Mouse (Mus musculus): ENCODE results near the gene Hic1. TPM values are rescaled to one million over a fixed set of nuclear protein-coding genes. Genes with fewer than 3 reads are reported as not detected.

Hic1 gene
- polyA plus RNA-seq, 1 experiment from 2014 or later, result 26.9 TPM

DNA sequence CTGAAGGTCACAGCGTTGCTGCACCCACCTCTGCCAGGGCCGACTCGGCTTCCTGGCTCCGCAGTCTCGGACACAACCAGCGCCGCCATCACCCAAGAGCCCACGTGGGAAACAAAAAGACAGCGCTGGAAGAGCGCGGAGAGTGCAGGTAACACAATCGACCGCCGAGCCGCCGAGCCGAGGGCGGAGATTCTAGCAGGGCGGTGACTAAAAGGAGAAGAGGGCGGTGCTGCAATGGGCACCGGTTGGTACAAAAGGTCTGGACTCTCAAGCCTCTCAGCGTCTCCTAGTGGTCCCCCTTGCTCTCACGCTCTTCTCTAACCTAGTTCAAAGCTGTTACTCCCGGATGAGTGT lies 21.0 kb upstream of the Hic1 start:
- Histone ChIP-seq H3K9ac (ENCODE audit: low read depth, low read length) (peak overlapping the region; percentile 69), H3K4me3 (replicated peaks; ENCODE audit: low read depth, low read length) (peak overlapping the region; percentile 85), H3K9me3 (replicated peaks; ENCODE audit: low read length) (no peaks in the 10 kb centered on the region), H3K36me3 (ENCODE audit: insufficient read depth, low read length) (no peaks in the 10 kb centered on the region), H3K4me1 (replicated peaks; ENCODE audit: insufficient read depth, low read length) (peaks cover 23% of the 10 kb centered on the region; the same call in 1 of the 2 replicates), H3K27me3 (ENCODE audit: insufficient read depth, low read length) (peaks cover 15% of the 10 kb centered on the region), H3K27ac (peak overlapping the region; percentile 25; the same call in 1 of the 2 replicates), H3K4me2 (ENCODE audit: low read length) (peak overlapping the region; percentile 90)
- DNase-seq (ENCODE audit: low spot score) (peak; percentile 96), ATAC-seq (replicated peaks; ENCODE audit: low FRiP score, low read depth) (peak; percentile 59; the same call in 1 of the 2 replicates)
- WGBS, result 1% methylated on average over 24 of the region's 24 CpGs
- peak; percentile 59 for TF ChIP-seq CTCF (IDR thresholded peaks at IDR 0.05; ENCODE audit: low read depth)

GRCm38 (mm10) chr11:75189713-75190370 lies 20.5 kb upstream of the Hic1 start:
- WGBS, result under 1% methylated on average over 22 of the region's 22 CpGs
- ATAC-seq (replicated peaks; ENCODE audit: low FRiP score, low read depth) (no peak), DNase-seq (ENCODE audit: low spot score) (no peak)
- H3K9me3 ChIP-seq (replicated peaks; ENCODE audit: low read length), result no peaks in the 10 kb centered on the region
- H3K4me2 ChIP-seq (ENCODE audit: low read length), result peak overlapping the region; percentile 90
- no peaks in the 10 kb centered on the region for H3K36me3 ChIP-seq (ENCODE audit: insufficient read depth, low read length)
- peak overlapping the region; percentile 25; the same call in 1 of the 2 replicates for H3K27ac ChIP-seq
- peak overlapping the region; percentile 85 for H3K4me3 ChIP-seq (replicated peaks; ENCODE audit: low read depth, low read length)
- H3K9ac ChIP-seq (ENCODE audit: low read depth, low read length), result peak overlapping the region; percentile 69
- peaks cover 20% of the 10 kb centered on the region; the same call in 1 of the 2 replicates for H3K4me1 ChIP-seq (replicated peaks; ENCODE audit: insufficient read depth, low read length)
- TF ChIP-seq CTCF (IDR thresholded peaks at IDR 0.05; ENCODE audit: low read depth), result no peak
- H3K27me3 ChIP-seq (ENCODE audit: insufficient read depth, low read length), result peaks cover 10% of the 10 kb centered on the region

- H3K36me3 ChIP-seq (ENCODE audit: insufficient read depth, low read length), result peaks cover 17% of the 10 kb centered on the region; the same call in 1 of the 2 replicates
- H3K9me3 ChIP-seq (replicated peaks; ENCODE audit: low read length), result no peaks in the 10 kb centered on the region
- no peak overlapping the region for H3K27ac ChIP-seq
- 51% methylated on average over 2 of the region's 2 CpGs for WGBS
- TF ChIP-seq CTCF (IDR thresholded peaks at IDR 0.05; ENCODE audit: low read depth), result no peak
- DNase-seq (ENCODE audit: low spot score) (no peak), ATAC-seq (replicated peaks; ENCODE audit: low FRiP score, low read depth) (no peak)
- H3K4me1 ChIP-seq (replicated peaks; ENCODE audit: insufficient read depth, low read length), result peaks cover 7% of the 10 kb centered on the region; the same call in 1 of the 2 replicates
- no peak overlapping the region for H3K9ac ChIP-seq (ENCODE audit: low read depth, low read length)
- H3K4me2 ChIP-seq (ENCODE audit: low read length), result no peak overlapping the region
- no peaks in the 10 kb centered on the region for H3K27me3 ChIP-seq (ENCODE audit: insufficient read depth, low read length)
- H3K4me3 ChIP-seq (replicated peaks; ENCODE audit: low read depth, low read length), result no peak overlapping the region
Observed at GRCm38 (mm10) chr11:75184986-75185385, 15.7 kb upstream of the Hic1 start.

- Histone ChIP-seq H3K27ac (no peak overlapping the region), H3K4me2 (ENCODE audit: low read length) (no peak overlapping the region), H3K9ac (ENCODE audit: low read depth, low read length) (no peak overlapping the region), H3K36me3 (ENCODE audit: insufficient read depth, low read length) (peaks cover 17% of the 10 kb centered on the region; the same call in 1 of the 2 replicates), H3K4me3 (replicated peaks; ENCODE audit: low read depth, low read length) (no peak overlapping the region), H3K4me1 (replicated peaks; ENCODE audit: insufficient read depth, low read length) (peaks cover 5% of the 10 kb centered on the region; the same call in 1 of the 2 replicates), H3K9me3 (replicated peaks; ENCODE audit: low read length) (no peaks in the 10 kb centered on the region), H3K27me3 (ENCODE audit: insufficient read depth, low read length) (no peaks in the 10 kb centered on the region)
- TF ChIP-seq CTCF (IDR thresholded peaks at IDR 0.05; ENCODE audit: low read depth), result no peak
- 91% methylated on average over 5 of the region's 5 CpGs for WGBS
- ATAC-seq (replicated peaks; ENCODE audit: low FRiP score, low read depth), result no peak
- DNase-seq (ENCODE audit: low spot score), result no peak
Observed at GRCm38 (mm10) chr11:75184573-75184972, 15.3 kb upstream of the Hic1 start.

DNA sequence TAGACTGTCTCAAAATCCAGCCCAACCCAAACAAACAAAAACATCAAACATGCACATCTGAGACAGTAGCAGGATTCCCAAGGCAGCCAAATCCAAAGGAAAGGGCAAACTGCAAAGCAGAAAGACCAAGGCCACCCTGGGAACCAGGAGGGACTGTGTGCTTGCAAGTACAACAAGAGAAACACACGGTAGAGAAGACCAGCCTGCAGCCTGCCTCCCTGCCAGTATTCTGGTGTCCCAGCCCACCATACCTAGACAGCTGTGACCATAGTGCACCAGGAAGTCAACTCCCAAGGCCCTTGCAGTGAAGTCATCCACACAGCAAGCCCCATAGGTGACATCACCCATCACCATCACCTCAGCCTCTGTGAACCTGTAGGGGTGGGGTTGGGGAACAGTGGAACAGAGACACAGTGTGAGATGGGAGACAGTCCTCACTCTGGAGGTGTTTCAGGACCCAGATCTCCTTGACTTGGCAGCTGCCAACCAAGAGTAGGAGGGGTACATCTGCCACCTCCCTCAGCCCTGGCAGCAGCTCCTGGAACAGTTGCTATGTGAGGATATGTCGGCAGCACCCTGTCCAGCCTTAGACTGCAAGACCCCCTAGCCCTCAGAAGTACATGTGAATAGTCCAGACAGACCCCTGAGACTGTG lies 14.7 kb upstream of the Hic1 start:
- 0 out of 2 replicates have a peak, but pooled peaks cover 1% of the 10 kb centered on the region for H3K4me1 ChIP-seq (replicated peaks; ENCODE audit: insufficient read depth, low read length)
- TF ChIP-seq CTCF (IDR thresholded peaks at IDR 0.05; ENCODE audit: low read depth), result no peak
- DNase-seq (ENCODE audit: low spot score) (no peak), ATAC-seq (replicated peaks; ENCODE audit: low FRiP score, low read depth) (no peak)
- no peaks in the 10 kb centered on the region for H3K27me3 ChIP-seq (ENCODE audit: insufficient read depth, low read length)
- H3K9me3 ChIP-seq (replicated peaks; ENCODE audit: low read length), result no peaks in the 10 kb centered on the region
- no peak overlapping the region for H3K9ac ChIP-seq (ENCODE audit: low read depth, low read length)
- WGBS, result 86% methylated on average over 2 of the region's 2 CpGs
- no peak overlapping the region for H3K4me3 ChIP-seq (replicated peaks; ENCODE audit: low read depth, low read length)
- H3K36me3 ChIP-seq (ENCODE audit: insufficient read depth, low read length), result peaks cover 17% of the 10 kb centered on the region; the same call in 1 of the 2 replicates
- H3K4me2 ChIP-seq (ENCODE audit: low read length), result no peak overlapping the region
- H3K27ac ChIP-seq, result no peak overlapping the region

GRCm38 (mm10) chr11:75178672-75179208 lies 9.4 kb upstream of the Hic1 start, which contains the start of gene Ovca2:
Gene Ovca2 (minus strand): TSS chr11:75178835.
- TF ChIP-seq CTCF (IDR thresholded peaks at IDR 0.05; ENCODE audit: low read depth), result peak; percentile 93
- H3K9ac ChIP-seq (ENCODE audit: low read depth, low read length), result peak within 1 kb of the TSS; percentile 89
- H3K27ac ChIP-seq, result peak within 1 kb of the TSS; percentile 73
- ATAC-seq (replicated peaks; ENCODE audit: low FRiP score, low read depth) (peak; percentile 92), DNase-seq (ENCODE audit: low spot score) (peak; percentile 97)
- no peaks in the 10 kb centered on the region for H3K27me3 ChIP-seq (ENCODE audit: insufficient read depth, low read length)
- H3K4me1 ChIP-seq (replicated peaks; ENCODE audit: insufficient read depth, low read length), result peaks cover 9% of the 10 kb centered on the region
- no peaks in the 10 kb centered on the region for H3K9me3 ChIP-seq (replicated peaks; ENCODE audit: low read length)
- H3K36me3 ChIP-seq (ENCODE audit: insufficient read depth, low read length), result peaks cover 25% of the 10 kb centered on the region; the same call in 1 of the 2 replicates
- peak within 1 kb of the TSS; percentile 75 for H3K4me2 ChIP-seq (ENCODE audit: low read length)
- under 1% methylated on average over 32 of the region's 33 CpGs for WGBS
- H3K4me3 ChIP-seq (replicated peaks; ENCODE audit: low read depth, low read length), result peak within 1 kb of the TSS; percentile 84
